Mouse (Mus musculus): ENCODE data around the gene Cisd2.
A peak's percentile ranks its signal among the peaks of the same experiment; 100 is the strongest.

Cisd2 gene

GRCm38 (mm10) chr3:135423608-135424212 is at the start of gene Cisd2:
Gene Cisd2, minus strand, starts transcription at chr3:135423925.
- DNase-seq (ENCODE audit: low read depth) = peak; percentile 22

GRCm38 (mm10) chr3:135470823-135471222 is 47.1 kb upstream of the Cisd2 start:
- DNase-seq (ENCODE audit: low read depth) = no peak

- DNase-seq (ENCODE audit: low read depth) = peak; percentile 95
Observed at GRCm38 (mm10) chr3:135469974-135470373, 46.2 kb upstream of the Cisd2 start.

- peak; percentile 11 for DNase-seq (ENCODE audit: low read depth)
Observed at GRCm38 (mm10) chr3:135469146-135469545, 45.4 kb upstream of the Cisd2 start.

- DNase-seq (ENCODE audit: low read depth) = no peak
Observed at GRCm38 (mm10) chr3:135468402-135468801, 44.7 kb upstream of the Cisd2 start.

- DNase-seq (ENCODE audit: low read depth) = no peak
Observed at GRCm38 (mm10) chr3:135458981-135459380, 35.3 kb upstream of the Cisd2 start.

- no peak for DNase-seq (ENCODE audit: low read depth)
Observed at GRCm38 (mm10) chr3:135444930-135445329, 21.2 kb upstream of the Cisd2 start.

- peak; percentile 54 for DNase-seq (ENCODE audit: low read depth)
Observed at GRCm38 (mm10) chr3:135440621-135441020, 16.9 kb upstream of the Cisd2 start.

GRCm38 (mm10) chr3:135440221-135440620 is 16.5 kb upstream of the Cisd2 start:
- DNase-seq (ENCODE audit: low read depth) = peak; percentile 73

GRCm38 (mm10) chr3:135439651-135440050 is 15.9 kb upstream of the Cisd2 start:
- no peak for DNase-seq (ENCODE audit: low read depth)

- peak; percentile 88 for DNase-seq (ENCODE audit: low read depth)
Observed at GRCm38 (mm10) chr3:135438913-135439531, 15.3 kb upstream of the Cisd2 start.

GRCm38 (mm10) chr3:135438531-135438912 is 14.8 kb upstream of the Cisd2 start:
- peak; percentile 94 for DNase-seq (ENCODE audit: low read depth)

- peak; percentile 99 for DNase-seq (ENCODE audit: low read depth)
Observed at GRCm38 (mm10) chr3:135437758-135438495, 14.2 kb upstream of the Cisd2 start, which contains the start of gene Ube2d3. Gene Ube2d3, plus strand, starts transcription at chr3:135438149.

- DNase-seq (ENCODE audit: low read depth) = no peak
Observed at GRCm38 (mm10) chr3:135436901-135437616, 13.3 kb upstream of the Cisd2 start.

- peak; percentile 92 for DNase-seq (ENCODE audit: low read depth)
Observed at GRCm38 (mm10) chr3:135422856-135423607, 693 bp downstream of the Cisd2 start.

- DNase-seq (ENCODE audit: low read depth) = no peak
Observed at GRCm38 (mm10) chr3:135422232-135422855, 1.4 kb downstream of the Cisd2 start.

- DNase-seq (ENCODE audit: low read depth) = no peak
Observed at GRCm38 (mm10) chr3:135421310-135421594, 2.5 kb downstream of the Cisd2 start.

GRCm38 (mm10) chr3:135420542-135421309 is 3.0 kb downstream of the Cisd2 start:
- DNase-seq (ENCODE audit: low read depth) = no peak

- DNase-seq (ENCODE audit: low read depth) = no peak
Observed at GRCm38 (mm10) chr3:135417799-135418198, 5.9 kb downstream of the Cisd2 start.

- no peak for DNase-seq (ENCODE audit: low read depth)
Observed at GRCm38 (mm10) chr3:135417245-135417644, 6.5 kb downstream of the Cisd2 start.

- no peak for DNase-seq (ENCODE audit: low read depth)
Observed at GRCm38 (mm10) chr3:135411824-135412223, 11.9 kb downstream of the Cisd2 start.

Measured in NIH3T3 (cell line).